Mouse (Mus musculus) T-helper 17 cell (primary cell): ENCODE results near the gene Btbd2.
"Not testable (repeated sequence)": the region's sequence is repeated elsewhere in the genome, so short reads cannot be mapped to it uniquely, and the experiment has no call there.

Experiments used
- in situ Hi-C, 2 experiments: fragments of 300-600 bp; cut with MboI, MseI; formaldehyde crosslinking; loops; 1 replicate in 1 of 2; 2 replicates in 1 of 2; pipeline ENCODE4 v1.15.1; 2025; ENCODE audit warnings: high pct_unique_total_duplicates in 2 of 2

Gene Btbd2

GRCm38 (mm10) chr10:80654866-80655265, 2.0 kb downstream of the Btbd2 start:
- in situ Hi-C loops = loop anchor here in 1 of 2 experiments (5.0 kb wide), 1 partner anchor 47 kb away; the partner anchor contains the start of genes Izumo4 and Mob3a

- in situ Hi-C loops = no loop called here
Observed at GRCm38 (mm10) chr10:80653156-80653720, 3.6 kb downstream of the Btbd2 start.

- in situ Hi-C loops = no loop called here
Observed at GRCm38 (mm10) chr10:80650392-80650791, 6.5 kb downstream of the Btbd2 start.

- in situ Hi-C loops = not testable (repeated sequence)
Observed at GRCm38 (mm10) chr10:80649910-80650309, 7.0 kb downstream of the Btbd2 start.

GRCm38 (mm10) chr10:80646936-80647335, 9.9 kb downstream of the Btbd2 start:
- in situ Hi-C loops = no loop called here

- in situ Hi-C loops = loop anchor here in 1 of 2 experiments (5.0 kb wide), 1 partner anchor 218 kb away; no protein-coding TSS in a partner anchor
Observed at GRCm38 (mm10) chr10:80635345-80635744, 21.5 kb downstream of the Btbd2 start.

- in situ Hi-C loops = no loop called here
Observed at GRCm38 (mm10) chr10:80628925-80629324, 27.9 kb downstream of the Btbd2 start.

GRCm38 (mm10) chr10:80627685-80628084, 29.2 kb downstream of the Btbd2 start:
- in situ Hi-C loops = no loop called here

GRCm38 (mm10) chr10:80625764-80626163, 31.1 kb downstream of the Btbd2 start:
- in situ Hi-C loops = no loop called here

GRCm38 (mm10) chr10:80623457-80624191, 33.2 kb downstream of the Btbd2 start:
- in situ Hi-C loops = loop anchor here in 1 of 2 experiments (5.0 kb wide), 1 partner anchor 46 kb away; the partner anchor contains the start of gene Klf16

- in situ Hi-C loops = loop anchor here in 1 of 2 experiments (5.0 kb wide), 1 partner anchor 46 kb away; the partner anchor contains the start of gene Klf16
Observed at GRCm38 (mm10) chr10:80622661-80623456, 34.0 kb downstream of the Btbd2 start, which contains the start of gene Csnk1g2. TSS of gene Csnk1g2 (plus strand) at chr10:80622838.

GRCm38 (mm10) chr10:80621940-80622660, 34.8 kb downstream of the Btbd2 start:
- in situ Hi-C loops = loop anchor here in 1 of 2 experiments (5.0 kb wide), 1 partner anchor 45 kb away; the partner anchor contains the start of gene Klf16

GRCm38 (mm10) chr10:80621690-80621939, 35.3 kb downstream of the Btbd2 start:
- in situ Hi-C loops = loop anchor here in 1 of 2 experiments (5.0 kb wide), 1 partner anchor 44 kb away; the partner anchor contains the start of gene Klf16

- in situ Hi-C loops = loop anchor here in 1 of 2 experiments (5.0 kb wide), 1 partner anchor 44 kb away; the partner anchor contains the start of gene Klf16
Observed at GRCm38 (mm10) chr10:80620796-80621689, 35.8 kb downstream of the Btbd2 start.

- in situ Hi-C loops = loop anchor here in 1 of 2 experiments (5.0 kb wide), 1 partner anchor 43 kb away; the partner anchor contains the start of gene Klf16
Observed at GRCm38 (mm10) chr10:80620365-80620764, 36.5 kb downstream of the Btbd2 start.

GRCm38 (mm10) chr10:80619465-80620244, 37.2 kb downstream of the Btbd2 start:
- in situ Hi-C loops = loop anchor here in 1 of 2 experiments (5.0 kb wide), 1 partner anchor 42 kb away; the partner anchor contains the start of gene Klf16

- in situ Hi-C loops = no loop called here
Observed at GRCm38 (mm10) chr10:80618181-80618580, 38.7 kb downstream of the Btbd2 start.

- in situ Hi-C loops = no loop called here
Observed at GRCm38 (mm10) chr10:80614351-80614750, 42.5 kb downstream of the Btbd2 start.

GRCm38 (mm10) chr10:80613821-80614220, 43.0 kb downstream of the Btbd2 start:
- in situ Hi-C loops = no loop called here
